Mouse (Mus musculus) heart, postnatal 36 days (tissue): ENCODE data around the gene Stac3. TPM values are rescaled to one million over a fixed set of nuclear protein-coding genes. Genes with fewer than 3 reads are reported as not detected.
A peak's percentile ranks its signal among the peaks of the same experiment; 100 is the strongest.

ENCODE experiments used
- DNase-seq, 2 experiments: peaks; one replicate each; pipeline ENCODE4 v3.0.0; 2021 to 2022
- intact Hi-C: fragments of 180-260 bp; cut with DNase I; formaldehyde crosslinking; loops from one replicate; pipeline ENCODE4 v1.15.1; 2025
- total RNA-seq, 2 experiments: library from RNA; stranded (reverse); gene quantifications; 2 replicates each; pipeline ENCODE4 v1.2.3; 2021

Gene Stac3
- under 1 TPM; 0.51 to 0.64 TPM for total RNA-seq

DNA sequence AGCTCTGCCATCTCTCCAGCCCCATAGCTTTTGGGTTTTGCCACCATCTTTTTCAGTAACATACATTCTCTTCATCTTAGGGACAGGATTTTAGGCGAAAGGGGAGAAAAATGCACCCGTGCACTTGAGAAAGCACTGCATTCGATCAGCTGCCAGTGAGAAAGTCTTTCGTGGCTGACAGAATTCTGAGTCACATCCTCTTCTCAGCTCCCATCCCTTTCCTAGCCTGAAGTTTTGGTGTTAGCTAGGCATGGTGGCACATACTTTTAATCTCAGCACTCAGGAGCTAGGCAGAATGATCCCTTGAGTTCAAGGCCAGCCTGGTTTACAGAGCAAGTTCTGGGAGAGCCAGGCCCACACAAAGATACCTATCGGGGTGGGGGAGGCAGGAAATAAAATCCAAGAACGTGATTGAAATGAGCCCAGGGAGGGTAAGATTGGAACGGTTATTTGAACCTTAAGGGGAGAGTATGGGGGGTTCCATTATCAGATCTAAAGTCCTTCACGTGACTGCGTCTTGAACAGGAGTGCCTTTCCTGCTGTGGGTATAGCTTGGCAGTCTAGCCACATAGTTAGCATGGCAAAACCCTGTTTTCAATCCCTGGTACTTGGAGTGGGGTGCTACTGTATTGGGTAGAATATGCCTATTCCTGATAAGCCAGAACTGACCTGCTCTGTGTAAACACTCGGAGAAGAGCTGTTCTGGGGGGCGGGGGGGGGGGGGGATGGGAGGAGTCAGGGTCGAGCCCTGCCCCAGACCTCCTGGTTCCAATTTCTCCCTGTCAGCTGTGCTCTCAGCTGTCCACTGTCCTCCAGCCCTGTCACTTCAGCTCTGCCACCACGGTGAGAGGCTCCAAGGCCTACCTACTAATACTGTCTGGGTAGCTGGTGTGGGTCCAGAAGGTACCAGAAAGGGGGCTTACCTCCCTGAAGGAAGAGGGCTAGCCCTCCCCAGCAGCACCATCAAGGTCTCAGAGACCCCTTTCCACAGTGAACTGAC lies at the start of gene Stac3:
Stac3 (plus strand) TSS at position 793 of the 1,000 bp plus-strand sequence.
- DNase-seq = no peak
- intact Hi-C loops = no loop called here

DNA sequence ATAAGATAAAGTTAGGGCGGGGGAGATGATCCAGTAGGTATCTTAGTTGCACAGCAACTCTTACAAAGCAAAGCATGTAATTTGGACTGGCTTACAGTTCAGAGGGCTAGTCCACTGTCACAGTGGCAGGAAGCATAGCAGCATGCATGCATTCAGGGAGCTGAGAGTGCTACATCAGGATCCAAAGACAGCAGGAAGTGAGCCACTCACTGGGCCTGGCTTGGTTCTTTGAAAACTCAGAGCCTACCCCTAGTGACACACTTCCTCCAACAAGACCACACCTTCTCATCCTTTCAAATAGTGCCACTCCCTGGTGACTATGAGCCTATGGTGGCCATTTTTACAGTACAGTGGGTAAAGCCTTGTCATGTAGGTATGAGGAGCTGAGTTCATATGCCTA lies 47.8 kb upstream of the Stac3 start:
- DNase-seq = no peak
- intact Hi-C loops = loop anchor here (5.0 kb wide), 1 partner anchor 101 kb away; the partner anchor contains the start of gene Inhbe

DNA sequence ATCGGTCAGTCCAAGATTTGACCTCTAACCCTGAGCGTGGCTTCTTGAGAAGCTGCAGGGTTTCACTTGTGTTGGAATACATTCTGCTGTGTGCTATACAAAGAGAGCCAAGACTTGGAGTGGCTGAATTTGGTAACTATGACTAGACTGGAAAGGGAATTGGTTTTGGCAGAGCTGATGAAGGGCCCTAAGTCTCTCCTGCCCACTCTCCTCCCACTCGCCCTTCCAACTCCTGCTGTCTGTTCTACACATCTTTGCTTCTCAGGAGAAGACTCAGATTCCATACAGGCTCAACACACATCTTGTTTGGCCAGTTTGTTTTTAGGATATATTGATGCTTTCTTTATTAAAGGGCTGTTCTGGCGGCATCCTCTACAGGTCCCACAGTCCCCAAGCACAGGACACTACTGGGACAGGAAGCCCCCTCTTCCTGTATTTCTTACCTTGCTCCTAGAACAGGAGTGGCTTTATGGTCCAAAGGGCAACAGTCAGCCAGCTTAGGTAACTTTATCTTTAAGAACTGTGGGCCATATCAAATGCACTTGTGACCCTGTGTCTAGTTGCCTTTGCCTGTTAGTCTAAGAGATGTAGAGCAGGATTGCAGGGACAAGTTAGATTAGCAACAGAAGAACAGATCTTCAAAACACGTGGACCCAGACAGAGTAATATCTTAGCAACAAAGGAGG lies 38.9 kb upstream of the Stac3 start:
- intact Hi-C loops = no loop called here
- DNase-seq = no peak

DNA sequence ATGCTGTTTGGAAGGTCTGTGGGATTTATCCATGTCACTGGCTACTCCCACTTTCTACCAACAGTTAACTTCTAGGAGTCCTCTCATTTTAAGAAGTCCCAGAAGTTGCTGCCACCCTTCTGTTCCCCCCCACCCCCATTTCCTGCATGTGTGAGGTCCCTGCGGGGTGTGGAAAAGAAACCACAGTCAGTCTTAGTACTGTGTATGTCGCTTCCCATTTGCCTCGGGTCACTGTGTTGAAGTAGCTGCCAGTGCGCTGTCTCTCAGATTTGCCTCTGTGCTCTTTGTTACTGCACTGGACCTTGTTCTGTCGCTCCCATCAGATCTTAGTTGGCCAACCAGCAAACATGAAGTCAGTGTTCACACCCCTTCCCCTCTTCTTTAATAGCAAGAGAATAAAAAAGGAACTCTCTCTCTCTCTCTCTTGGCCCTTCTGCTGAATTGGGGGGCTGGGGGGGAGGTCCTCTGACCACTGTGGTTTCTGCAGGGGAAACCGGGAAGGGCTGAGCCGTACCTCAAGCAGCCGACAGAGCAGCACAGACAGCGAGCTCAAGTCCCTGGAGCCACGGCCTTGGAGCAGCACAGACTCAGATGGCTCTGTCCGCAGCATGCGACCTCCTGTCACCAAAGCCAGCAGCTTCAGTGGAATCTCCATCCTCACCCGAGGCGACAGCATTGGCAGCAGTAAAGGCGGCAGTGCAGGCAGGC lies 30.1 kb upstream of the Stac3 start:
- intact Hi-C loops = no loop called here
- DNase-seq = no peak

DNA sequence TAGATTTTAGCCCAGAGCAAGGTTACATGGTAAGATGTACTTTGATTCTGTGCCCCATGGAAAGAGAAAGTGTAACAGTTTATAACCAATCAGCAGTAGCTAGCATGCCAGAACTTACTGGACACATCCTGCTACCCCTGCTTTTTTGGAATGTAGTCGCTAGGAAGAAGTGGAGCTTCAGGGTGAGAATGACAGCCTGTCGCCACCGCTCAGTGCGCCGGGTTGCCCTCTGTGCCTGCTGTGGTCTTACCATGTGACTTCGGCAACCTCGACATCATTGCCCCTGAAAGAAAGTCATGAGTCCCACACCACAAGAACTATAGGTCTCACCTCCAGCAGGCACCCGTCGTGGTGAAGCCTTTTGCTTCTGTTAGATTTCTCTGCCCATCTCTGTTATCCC lies 28.8 kb upstream of the Stac3 start:
- intact Hi-C loops = no loop called here
- DNase-seq = no peak

DNA sequence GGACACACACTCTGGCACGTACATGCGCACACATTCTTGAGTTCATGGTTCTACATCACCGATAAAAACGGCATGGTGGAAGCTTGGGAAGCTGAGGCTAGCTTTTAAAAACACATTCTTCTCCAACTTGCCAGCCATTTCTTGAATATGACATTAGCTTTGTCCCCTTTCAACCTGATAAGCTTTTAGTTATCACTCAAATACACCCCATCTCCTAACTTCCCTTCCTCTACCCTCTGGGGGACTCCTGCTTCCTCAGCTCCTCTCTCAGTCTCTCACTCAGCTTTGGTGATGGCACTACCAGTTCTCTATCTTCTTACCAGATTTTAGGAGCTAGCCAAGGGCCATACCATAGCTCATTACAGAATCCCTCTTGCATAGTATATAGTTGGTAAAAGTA lies 26.3 kb upstream of the Stac3 start:
- no peak for DNase-seq

DNA sequence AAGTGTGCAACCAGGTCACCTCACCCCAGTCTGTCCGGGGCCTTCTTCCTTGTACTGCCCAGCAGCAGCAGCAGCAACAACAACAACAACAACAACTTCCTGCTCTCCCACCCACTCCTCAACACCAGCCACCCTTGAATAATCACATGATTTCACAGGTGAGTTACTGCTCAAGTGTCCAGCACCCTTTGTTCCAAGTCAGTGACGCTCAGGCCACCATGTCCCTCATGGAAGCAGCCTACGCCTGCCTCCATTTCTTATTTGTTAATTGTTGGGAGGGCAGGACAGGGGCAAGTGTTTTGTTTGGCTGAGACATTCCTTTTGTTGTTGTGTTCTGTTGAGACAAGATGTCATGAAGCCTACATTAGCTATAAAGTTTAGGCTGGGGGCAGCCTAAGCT lies 24.9 kb upstream of the Stac3 start:
- intact Hi-C loops = no loop called here
- DNase-seq = no peak

More for the DNA sequence above, 26.3 kb upstream of the Stac3 start:
- intact Hi-C loops = no loop called here

DNA sequence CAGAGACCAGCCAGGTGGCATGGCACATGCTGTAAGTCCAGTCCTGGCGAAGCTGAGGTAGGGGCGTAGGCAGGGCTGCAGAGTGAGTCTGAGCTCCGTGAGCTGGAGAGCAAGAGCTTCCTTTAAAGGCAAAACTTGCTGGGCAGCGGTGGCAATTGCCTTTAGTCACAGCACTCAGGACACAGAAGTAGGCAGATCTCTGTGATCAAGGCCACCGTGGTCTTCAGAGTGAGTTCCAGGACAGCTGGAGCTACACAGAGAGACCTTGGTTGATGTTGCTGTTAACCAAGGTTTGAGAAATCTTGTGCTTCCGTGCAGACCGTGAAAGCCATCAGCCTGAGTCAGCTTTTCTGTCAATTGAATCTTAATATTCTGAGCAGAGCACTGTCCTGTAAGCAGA lies 24.2 kb upstream of the Stac3 start:
- DNase-seq = no peak
- intact Hi-C loops = no loop called here

DNA sequence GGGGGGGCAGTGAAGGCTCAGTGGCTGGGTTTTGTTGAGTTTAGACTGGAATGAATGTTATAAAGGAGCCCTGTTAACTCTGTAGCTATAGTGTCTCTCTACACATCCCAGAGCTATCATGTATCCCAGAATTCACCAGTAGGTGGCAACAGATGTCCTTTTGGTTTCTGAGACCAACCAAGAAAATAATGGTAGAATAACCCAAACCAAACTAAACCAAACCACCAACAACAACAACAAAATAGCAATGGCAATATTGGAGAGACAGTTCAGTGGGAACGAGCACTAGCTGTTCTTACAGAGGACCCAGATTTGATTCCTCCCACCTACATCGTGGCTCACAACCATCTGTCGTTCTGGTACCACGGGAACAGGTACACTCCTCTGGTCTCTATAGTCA lies 22.4 kb upstream of the Stac3 start:
- intact Hi-C loops = no loop called here
- DNase-seq = no peak

DNA sequence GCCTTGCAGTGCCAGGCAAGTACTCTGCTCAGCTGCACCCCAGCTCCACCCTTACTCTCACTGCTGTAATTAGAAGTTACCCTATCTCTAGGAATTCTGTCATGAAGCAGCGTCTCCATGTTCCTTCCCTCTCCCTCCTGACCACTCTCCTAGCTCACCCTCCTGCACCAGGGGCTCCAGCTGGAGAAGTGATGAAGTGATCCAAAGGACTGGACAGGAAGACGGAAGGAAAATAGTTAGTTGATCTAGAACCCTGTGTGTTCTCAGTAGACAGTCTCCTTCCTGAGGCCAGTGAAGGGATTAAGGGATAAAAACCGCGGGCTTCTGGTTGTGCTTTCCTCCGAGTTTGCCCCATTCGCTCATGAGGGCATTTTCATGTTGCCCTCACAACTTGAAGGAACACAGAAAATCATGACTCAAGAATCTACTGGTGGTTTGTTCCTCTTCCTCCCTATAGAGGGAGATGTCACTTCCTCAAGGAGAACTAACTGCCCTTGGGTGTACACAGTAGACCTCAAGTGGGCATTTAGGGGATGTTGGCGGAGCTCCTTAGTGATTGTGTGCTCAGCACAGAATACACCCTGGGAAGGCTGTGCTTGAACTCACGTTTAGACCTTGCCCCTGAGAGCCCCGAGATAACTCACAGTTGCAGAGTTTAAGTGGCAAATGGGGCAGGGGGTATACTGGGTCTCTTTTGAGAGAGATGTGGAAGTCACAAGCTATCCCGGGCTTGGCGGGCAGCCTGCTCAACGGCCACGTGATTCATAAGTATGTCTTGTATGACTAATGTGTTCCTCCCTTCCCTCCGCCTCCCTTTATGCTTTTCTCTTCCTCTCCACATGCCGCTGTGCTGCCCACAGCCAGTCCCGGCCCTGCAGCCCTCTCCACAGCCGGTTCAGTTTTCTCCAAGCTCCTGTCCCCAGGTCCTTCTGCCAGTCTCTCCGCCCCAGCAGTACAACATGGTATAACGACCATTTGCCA lies 20.4 kb upstream of the Stac3 start:
- peak; percentile 48 to 49 for DNase-seq
- intact Hi-C loops = no loop called here

DNA sequence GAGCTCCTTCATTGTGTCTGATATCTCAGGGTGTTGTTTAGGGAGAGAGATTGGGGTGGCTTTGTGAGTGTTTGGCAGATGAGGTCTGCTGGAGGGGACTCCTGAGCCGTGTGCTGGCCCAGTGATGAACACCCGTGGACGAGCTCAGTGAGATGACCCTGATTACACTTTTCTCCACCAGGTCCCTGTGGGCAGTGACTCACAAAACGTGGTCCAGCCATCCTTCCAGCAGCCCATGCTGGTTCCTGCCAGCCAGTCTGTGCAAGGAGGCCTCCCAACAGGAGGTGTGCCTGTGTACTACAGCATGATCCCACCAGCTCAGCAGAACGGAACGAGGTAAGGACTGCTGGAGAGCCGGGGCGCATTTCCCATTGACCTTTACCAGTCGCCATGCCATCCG lies 16.3 kb upstream of the Stac3 start:
- intact Hi-C loops = no loop called here
- no peak for DNase-seq

DNA sequence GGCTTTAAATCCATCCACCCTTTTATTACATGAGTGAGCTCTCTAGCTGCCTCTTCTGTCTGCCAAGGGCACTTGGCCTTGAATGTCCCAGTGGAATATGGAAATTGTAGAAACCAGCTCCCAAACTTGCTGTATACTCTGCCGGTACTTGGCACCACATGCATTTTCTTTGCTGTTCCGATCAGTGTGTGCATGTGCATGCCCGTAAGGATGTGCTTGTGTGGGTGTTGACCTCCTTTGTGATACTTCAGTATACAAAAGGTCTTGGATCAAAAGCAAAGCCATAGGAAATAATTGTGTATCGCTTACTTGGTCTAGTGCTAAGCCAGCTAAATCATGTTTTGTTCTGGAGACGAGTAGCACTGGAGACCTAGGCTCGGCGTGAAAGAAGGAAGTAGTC lies 12.6 kb upstream of the Stac3 start:
- DNase-seq = no peak
- intact Hi-C loops = no loop called here

DNA sequence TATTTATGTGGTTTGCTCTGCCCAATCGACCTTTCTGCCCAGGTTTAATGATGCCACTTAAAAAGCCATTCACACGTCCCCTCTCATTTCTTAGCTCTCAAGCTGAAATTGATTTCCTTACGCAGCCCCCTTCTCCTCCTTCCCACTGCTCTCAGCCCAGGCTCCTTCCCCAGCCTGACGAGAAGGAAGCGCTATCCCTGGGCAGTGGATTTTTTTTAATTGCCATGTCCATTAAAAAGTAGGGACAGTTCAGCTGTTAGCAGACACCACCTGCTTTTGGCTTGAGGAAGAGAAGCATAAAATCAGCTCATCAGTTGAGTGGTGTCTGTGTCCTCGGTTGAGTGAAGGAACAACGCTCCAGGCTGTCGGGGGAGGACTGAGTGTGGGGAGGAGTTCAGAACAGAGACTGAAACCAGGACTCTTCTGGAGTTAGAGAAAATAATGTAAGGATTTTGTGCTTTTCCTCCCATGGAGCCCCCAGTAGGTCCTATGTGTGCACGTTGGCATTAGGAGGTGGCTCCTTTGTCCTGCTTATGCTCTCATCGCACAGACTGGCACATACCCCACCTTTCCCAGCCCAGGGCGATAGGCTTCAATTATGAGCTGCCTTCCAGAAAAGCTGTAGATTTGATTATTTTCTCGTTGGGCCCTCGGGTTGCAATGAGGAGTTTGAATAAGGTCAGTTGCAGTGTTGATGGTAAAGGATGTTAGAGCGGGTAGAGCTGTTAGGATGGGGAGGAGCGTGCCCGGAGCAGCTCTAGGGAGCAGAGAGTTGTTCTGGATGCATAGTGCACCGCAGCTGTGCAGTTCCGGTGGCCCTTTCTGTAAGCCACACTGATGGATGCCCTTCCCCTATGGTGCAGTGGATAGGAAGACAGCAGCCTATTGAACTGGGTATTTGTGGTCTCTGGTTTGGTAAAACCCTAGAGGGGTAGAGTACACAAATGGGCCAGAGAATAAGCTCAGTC lies 11.0 kb upstream of the Stac3 start:
- intact Hi-C loops = no loop called here
- DNase-seq = no peak

DNA sequence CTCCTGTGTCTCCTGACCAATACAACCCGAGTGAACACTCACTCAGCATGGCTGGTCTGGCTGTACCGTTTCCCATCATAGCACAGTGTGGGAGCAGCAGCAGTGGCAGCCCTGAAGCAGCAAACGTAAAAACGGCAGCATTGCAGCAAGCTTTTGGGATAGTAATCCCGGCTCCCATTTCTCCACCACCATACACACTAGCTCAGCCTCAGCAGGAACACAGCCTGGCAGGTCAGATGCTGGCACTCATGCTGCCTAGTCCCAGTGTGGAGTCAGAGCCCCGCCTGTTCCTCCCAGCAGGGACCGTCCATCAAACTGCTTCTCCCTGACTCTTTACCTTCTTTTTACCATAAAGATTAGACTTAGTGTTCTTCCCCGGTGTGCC lies 10.4 kb upstream of the Stac3 start:
- DNase-seq = no peak
- intact Hi-C loops = no loop called here

DNA sequence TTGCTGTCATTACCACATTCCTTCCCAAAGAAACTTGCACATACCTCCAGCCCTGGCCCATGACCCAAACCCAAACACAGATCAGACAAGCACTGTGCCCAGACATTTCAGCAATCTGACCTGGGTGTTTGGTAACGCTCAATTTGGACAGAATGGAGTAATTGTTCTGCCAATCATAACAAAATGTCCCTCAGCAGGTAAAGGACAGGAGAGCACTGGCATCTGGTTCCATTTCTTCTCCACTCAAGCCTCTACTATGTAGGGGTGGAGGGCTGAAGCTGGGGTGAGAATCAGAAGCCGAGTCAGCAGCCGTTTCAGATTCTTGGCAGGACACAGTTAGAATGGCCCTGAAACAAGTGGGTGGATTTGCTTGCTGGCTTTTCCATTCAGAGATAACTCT lies 9.4 kb upstream of the Stac3 start:
- DNase-seq = no peak
- intact Hi-C loops = no loop called here

DNA sequence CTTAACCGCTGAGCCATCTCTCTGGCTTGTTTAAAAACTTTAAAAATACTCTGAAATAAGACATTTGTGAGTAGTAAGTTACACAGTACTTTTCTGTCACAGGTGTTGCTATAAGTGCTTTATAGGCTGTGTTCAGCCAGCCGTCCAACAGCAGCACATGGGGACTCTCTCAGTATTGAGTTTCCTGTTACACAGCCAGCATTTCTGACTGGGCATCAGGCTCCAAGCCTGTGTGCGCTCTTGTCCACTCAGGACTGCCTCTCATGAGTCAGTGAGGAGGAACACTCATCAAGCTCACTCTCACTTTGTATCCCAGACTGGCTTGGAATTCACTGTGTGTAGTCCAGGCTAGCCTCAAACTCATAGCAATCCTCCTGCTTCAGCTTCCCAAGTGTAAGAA lies 5.3 kb upstream of the Stac3 start:
- intact Hi-C loops = no loop called here
- DNase-seq = no peak

DNA sequence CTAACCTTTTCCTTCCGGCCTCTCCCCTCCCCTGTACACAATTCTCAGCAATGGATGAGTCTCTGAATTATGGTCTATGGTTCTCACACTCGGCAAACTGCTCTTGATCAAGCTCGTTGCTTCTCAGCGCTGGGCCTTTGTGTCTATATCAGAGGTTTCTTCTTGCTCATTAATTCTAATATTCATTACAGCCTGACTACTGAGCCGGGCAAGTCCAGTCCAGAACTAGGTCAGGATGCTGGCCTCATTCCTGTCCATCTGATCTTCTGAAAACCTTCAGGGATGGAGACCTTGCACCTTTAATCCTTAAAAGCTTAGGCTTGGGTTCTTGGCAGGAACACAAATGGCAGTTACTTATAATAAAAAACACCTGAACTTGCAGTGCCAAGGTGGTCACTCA lies 2.0 kb upstream of the Stac3 start:
- intact Hi-C loops = no loop called here
- no peak for DNase-seq

DNA sequence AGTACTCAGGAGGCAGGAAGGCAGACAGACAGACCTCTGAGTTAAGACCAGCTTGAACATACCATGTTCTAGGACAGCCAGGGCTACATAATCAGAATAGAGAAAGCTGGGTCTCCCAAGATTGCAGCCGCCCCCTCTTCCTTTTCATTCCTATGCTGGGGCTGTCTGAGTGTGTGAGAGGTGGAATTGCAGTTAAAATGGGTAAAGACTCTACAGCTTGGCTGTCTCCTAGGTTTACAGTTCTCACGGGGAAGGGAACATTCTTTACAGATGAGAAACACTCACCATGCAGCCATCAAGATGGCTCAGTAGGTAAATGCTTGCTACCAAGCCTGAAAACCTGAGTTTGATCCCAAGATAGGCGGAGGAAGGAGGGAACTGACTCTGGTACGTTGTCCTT lies 1.4 kb upstream of the Stac3 start:
- DNase-seq = no peak
- intact Hi-C loops = no loop called here

DNA sequence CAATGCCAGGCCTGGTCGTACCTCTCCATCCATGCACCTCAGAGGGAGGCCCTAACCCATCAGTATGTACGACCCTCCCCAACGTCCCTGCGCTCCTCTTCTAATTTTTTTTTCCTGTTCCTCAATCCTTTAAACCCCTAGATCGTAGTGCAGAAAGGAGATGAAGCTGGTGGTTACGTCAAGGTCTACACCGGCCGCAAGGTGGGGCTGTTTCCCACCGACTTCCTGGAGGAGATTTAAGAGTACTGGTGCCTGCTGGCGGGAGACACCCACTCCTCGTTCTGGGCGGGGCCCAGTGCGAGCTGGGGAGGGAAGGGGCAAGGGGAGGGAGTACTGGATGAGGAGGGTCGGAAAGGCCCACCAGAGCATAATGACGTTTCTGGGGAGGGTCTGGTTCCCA lies 6.8 kb downstream of the Stac3 start:
- peak; percentile 56 to 73 for DNase-seq
- intact Hi-C loops = no loop called here
